Mouse (Mus musculus) lung, adult 2 months (tissue): Measurements from ENCODE around the gene Gm42372.

Experiments used
- CTCF ChIP-seq: fragments of 200-500 bp; IDR thresholded peaks from 2 replicates; pipeline ENCODE4 v1.5.1; 2011; ENCODE audit warnings: mild to moderate bottlenecking, low read length, control low read depth; ENCODE audit not compliant: insufficient read depth
- POLR2A ChIP-seq: fragments of 200-500 bp; IDR thresholded peaks from 2 replicates; pipeline ENCODE4 v1.6.1; 2011; ENCODE audit warnings: low read depth, mild to moderate bottlenecking, control low read depth, low read length, borderline replicate concordance; ENCODE audit errors: extremely low read depth

DNA sequence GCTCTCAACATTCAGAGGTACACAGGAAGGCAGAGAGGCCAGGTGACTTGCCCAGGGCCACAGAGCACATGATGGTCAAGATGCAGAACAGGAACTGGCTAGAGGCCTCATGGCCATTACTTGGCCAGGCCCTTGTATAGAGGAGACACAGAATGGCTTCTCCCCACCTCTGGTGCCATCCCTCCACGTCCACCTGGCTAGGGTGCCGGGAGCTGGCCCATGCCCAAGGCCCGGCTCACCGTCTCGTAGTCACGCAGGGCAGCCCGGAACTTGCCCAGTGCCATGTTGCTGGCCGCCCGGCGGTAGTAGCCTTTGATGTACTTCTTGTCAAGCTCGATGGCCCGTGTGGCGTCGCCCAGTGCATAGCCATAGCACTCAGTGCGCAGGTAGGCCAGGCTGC lies 39.3 kb downstream of the Gm42372 start:
- no peak for TF ChIP-seq POLR2A
- no peak for TF ChIP-seq CTCF
